Mouse (Mus musculus): ENCODE data around the gene Il11ra1.

GRCm38 (mm10) chr4:41682789-41683188 is 17.0 kb upstream of the Il11ra1 start:
- no peak for TF ChIP-seq CTCF (IDR thresholded peaks at IDR 0.05; ENCODE audit: control insufficient read depth, insufficient read depth, insufficient read length)
- no peak for TF ChIP-seq MAX (IDR thresholded peaks at IDR 0.05)
- no peak for TF ChIP-seq USF1 (IDR thresholded peaks at IDR 0.05; ENCODE audit: low read depth)
- no peak for TF ChIP-seq CEBPB (IDR thresholded peaks at IDR 0.05; ENCODE audit: low read depth)

All from C2C12 (cell line).